Mouse (Mus musculus) kidney, embryonic 14.5 days (tissue): ENCODE results near the gene Wdr70. TPM values are rescaled to one million over a fixed set of nuclear protein-coding genes. Genes with fewer than 3 reads are reported as not detected.

Source experiments
- ATAC-seq: fragments of 200-750 bp; cut with Nextera tagmentation; 2 replicates; pipeline ENCODE4 v1.8.0; 2017; ENCODE audit warnings: moderate number of reproducible peaks, mild to moderate bottlenecking, moderate TSS enrichment, moderate library complexity; ENCODE audit not compliant: low FRiP score, low TSS enrichment
- H3K27ac ChIP-seq: fragments of 300-500 bp; sonication (generic); 2 replicates; pipeline ENCODE4 v1.5.1; 2014; ENCODE audit warnings: low read depth, mild to moderate bottlenecking, low read length, moderate library complexity, mixed read lengths
- H3K27me3 ChIP-seq: fragments of 300-500 bp; sonication (generic); 2 replicates; pipeline ENCODE4 v1.6.1; 2014; ENCODE audit warnings: mild to moderate bottlenecking, low read length; ENCODE audit not compliant: control insufficient read depth, insufficient read depth
- H3K36me3 ChIP-seq: fragments of 300-500 bp; sonication (generic); 2 replicates; pipeline ENCODE4 v1.6.1; 2014; ENCODE audit warnings: low read length, mixed read lengths; ENCODE audit not compliant: control insufficient read depth, insufficient read depth
- H3K4me1 ChIP-seq: fragments of 300-500 bp; sonication (generic); 2 replicates; pipeline ENCODE4 v1.6.1; 2014; ENCODE audit warnings: low read length, mixed read lengths; ENCODE audit not compliant: control insufficient read depth, insufficient read depth
- H3K4me2 ChIP-seq: fragments of 300-500 bp; sonication (generic); replicated peaks from 2 replicates; pipeline ENCODE4 v1.6.1; 2014; ENCODE audit warnings: low read depth, mild to moderate bottlenecking, low read length
- H3K4me3 ChIP-seq: fragments of 300-500 bp; sonication (generic); 2 replicates; pipeline ENCODE4 v1.5.1; 2014; ENCODE audit warnings: mild to moderate bottlenecking, low read length
- H3K9ac ChIP-seq: fragments of 300-500 bp; sonication (generic); 2 replicates; pipeline ENCODE4 v1.6.1; 2014; ENCODE audit warnings: low read depth, mild to moderate bottlenecking, low read length, moderate library complexity
- H3K9me3 ChIP-seq: fragments of 300-500 bp; sonication (generic); 2 replicates; pipeline ENCODE4 v1.6.1; 2016; ENCODE audit warnings: low read length; ENCODE audit not compliant: control insufficient read depth
- WGBS: fragments of 180-500 bp; shearing (Covaris S2); extraction: QIAGEN DNeasy Blood & Tissue Kit; methylation state at CpG from one replicate; pipeline ENCODE4 v1.1.7; 2014; 5-methylcytosine and 5-hydroxymethylcytosine counted together
- polyA plus RNA-seq: library from polyadenylated mRNA; unstranded; fragments of >200 nt; fragmentation: Nextera tagmentation; extraction: Ambion mirVana; gene quantifications from 2 replicates; pipeline ENCODE4 v1.2.1, GENCODE M21; 2014

The Wdr70 gene
- polyA plus RNA-seq, 1 experiment from 2014 or later, result 64.1 TPM

DNA sequence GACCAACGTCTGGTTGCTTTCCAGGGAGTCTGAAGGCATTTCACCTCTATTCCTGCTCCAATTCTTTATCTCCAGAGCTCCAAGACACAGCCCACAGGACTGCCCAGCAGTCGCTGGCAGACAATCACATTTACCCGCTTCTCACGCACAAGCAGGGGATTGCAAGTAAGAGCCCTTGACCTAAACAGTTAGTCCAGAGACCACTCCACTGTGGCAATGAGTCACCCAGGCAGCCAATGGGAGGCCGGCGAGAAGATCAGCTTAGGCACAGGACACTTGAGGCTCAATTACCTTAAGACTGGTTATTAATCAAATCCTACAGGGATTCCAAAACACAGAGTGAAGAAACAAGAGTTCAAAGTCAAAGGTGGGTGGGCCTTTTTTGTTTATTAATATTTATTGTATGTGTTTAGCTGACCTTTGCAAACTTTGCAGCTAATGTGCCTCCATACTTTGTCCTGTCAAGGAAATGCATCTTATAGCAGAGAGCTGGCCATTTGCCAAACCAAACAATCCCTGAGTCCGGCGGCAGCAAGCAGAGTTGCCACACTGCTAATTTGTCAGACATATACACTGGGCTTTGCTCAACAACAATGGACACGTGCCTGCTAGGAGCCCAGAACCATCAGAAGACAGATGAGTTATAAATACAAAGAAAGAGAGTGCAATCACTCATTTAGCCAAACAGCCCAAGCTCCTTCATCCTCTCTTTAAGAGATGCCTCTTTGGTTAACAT lies 207.3 kb downstream of the Wdr70 start:
- Histone ChIP-seq H3K4me2 (no peak overlapping the region), H3K27ac (no peak overlapping the region), H3K4me1 (peaks cover 17% of the 10 kb centered on the region; the same call in 1 of the 2 replicates), H3K9ac (no peak overlapping the region), H3K36me3 (no peaks in the 10 kb centered on the region), H3K4me3 (no peak overlapping the region), H3K9me3 (no peaks in the 10 kb centered on the region), H3K27me3 (no peaks in the 10 kb centered on the region)
- ATAC-seq, result peak; percentile 66; the same call in 1 of the 2 replicates
- WGBS, result 33% methylated on average over 9 of the region's 9 CpGs

DNA sequence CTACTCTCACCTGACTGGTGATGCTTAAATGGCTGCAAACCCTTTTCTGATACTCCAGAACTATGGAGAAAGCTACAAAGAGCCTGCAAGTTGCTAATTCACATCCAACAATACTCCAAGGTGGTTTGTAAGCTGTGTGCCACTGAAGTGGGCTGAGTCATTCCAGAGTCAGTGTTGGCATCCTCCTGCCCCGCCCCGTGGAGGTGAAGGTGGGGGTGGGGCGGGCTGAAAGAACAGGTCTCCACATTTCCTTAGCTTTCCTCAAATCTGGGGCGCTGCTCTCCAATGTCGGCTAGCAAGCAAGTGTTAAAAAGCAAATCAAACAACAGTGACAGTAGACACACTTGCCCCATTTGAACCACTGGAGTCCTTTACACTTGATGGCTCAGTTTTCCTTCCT lies 208.7 kb downstream of the Wdr70 start:
- H3K27ac ChIP-seq, result no peak overlapping the region
- 66% methylated on average over 5 of the region's 5 CpGs for WGBS
- H3K27me3 ChIP-seq, result no peaks in the 10 kb centered on the region
- H3K4me1 ChIP-seq, result peaks cover 17% of the 10 kb centered on the region; the same call in 1 of the 2 replicates
- no peaks in the 10 kb centered on the region for H3K36me3 ChIP-seq
- H3K9me3 ChIP-seq, result no peaks in the 10 kb centered on the region
- no peak for ATAC-seq
- no peak overlapping the region for H3K4me3 ChIP-seq
- no peak overlapping the region for H3K9ac ChIP-seq
- H3K4me2 ChIP-seq, result no peak overlapping the region

DNA sequence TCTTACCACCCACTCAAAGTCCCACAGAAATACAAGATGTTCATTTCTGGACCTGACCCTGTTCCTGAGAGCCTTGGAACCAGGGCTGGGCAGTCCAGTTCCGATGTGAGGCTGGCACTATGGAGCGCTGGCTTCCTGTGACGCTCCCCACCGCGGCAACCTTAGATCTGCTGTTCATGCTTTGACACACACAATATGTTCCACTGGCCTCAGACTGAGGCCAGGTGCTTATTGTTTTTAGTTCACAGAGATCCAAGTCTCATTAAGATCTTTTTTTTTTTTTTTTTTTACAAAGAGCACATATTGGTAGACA lies 209.7 kb downstream of the Wdr70 start:
- H3K36me3 ChIP-seq, result no peaks in the 10 kb centered on the region; the same call in 1 of the 2 replicates

DNA sequence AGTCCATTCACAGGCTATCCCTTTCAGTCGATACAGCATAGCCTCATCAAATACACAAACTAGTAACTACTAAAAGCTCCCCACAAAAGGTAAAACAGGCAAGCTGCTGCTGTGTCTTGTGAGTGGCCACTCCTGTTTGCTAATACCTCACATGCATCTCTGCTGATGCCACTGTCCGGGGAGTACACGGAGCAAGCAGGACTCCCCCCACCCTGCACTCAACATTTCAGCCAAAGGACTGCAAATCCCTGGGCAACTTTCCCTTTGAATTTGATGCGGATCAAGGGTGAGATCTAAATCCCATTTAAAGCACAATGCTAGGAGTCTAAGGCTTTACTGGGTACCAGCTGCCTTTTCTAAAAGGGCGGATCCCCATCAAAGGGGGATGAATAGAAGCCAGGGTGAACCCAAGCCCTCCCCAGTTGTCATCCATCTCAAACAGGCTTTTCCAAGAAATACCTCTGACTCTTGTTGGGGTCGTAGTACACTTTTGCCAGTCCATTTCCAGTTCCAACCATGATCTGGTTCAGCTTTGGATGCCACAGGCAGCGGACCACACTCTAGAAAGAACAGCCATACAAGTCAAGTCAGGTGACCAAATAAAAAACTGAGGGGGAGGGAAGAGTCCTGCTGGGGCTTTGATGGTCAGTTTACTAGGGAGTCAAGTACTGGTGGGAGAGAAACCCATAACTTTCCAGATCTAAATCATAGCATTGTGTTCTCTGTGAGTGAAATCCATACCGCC lies 210.2 kb downstream of the Wdr70 start:
- H3K4me2 ChIP-seq, result no peak overlapping the region
- H3K36me3 ChIP-seq, result peaks cover 4% of the 10 kb centered on the region; the same call in 1 of the 2 replicates
- no peak overlapping the region for H3K27ac ChIP-seq
- no peak overlapping the region for H3K4me3 ChIP-seq
- no peaks in the 10 kb centered on the region for H3K9me3 ChIP-seq
- peaks cover 20% of the 10 kb centered on the region; the same call in 1 of the 2 replicates for H3K4me1 ChIP-seq
- H3K27me3 ChIP-seq, result no peaks in the 10 kb centered on the region
- 79% methylated on average over 8 of the region's 8 CpGs for WGBS
- H3K9ac ChIP-seq, result no peak overlapping the region
- ATAC-seq, result 0 out of 2 replicates have a peak, but pooled peaks have one; percentile 45

More for the DNA sequence above, 209.7 kb downstream of the Wdr70 start:
- no peaks in the 10 kb centered on the region for H3K27me3 ChIP-seq
- peaks cover 20% of the 10 kb centered on the region; the same call in 1 of the 2 replicates for H3K4me1 ChIP-seq
- no peak overlapping the region for H3K27ac ChIP-seq
- H3K4me3 ChIP-seq, result no peak overlapping the region
- 34% methylated on average over 5 of the region's 5 CpGs for whole genome bisulfite sequencing
- H3K4me2 ChIP-seq, result no peak overlapping the region
- no peak for ATAC-seq
- no peak overlapping the region for H3K9ac ChIP-seq
- no peaks in the 10 kb centered on the region for H3K9me3 ChIP-seq

DNA sequence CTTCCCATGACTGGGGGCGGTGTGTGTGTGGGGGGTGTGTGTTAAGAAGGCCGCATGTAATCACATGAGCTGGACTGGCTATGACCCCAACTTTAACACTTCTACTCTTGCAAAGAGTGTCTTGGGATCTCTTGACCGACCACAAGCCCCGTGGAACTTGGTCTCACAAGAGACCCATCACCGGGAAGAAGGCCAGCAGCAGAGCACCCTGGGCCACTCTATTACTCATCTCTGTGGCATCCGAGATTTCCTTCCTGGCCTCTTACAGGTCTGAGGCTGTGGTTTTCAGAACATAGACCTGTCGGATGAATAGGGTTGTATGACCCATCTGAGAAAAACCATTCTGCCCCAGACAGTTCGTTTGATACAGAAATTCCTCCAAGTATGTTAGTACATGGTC lies 212.4 kb downstream of the Wdr70 start:
- no peak overlapping the region for H3K4me2 ChIP-seq
- no peaks in the 10 kb centered on the region for H3K27me3 ChIP-seq
- H3K27ac ChIP-seq, result no peak overlapping the region
- H3K9ac ChIP-seq, result no peak overlapping the region
- H3K4me1 ChIP-seq, result peaks cover 19% of the 10 kb centered on the region; the same call in 1 of the 2 replicates
- no peak overlapping the region for H3K4me3 ChIP-seq
- peaks cover 6% of the 10 kb centered on the region; the same call in 1 of the 2 replicates for H3K36me3 ChIP-seq
- no peaks in the 10 kb centered on the region for H3K9me3 ChIP-seq
- ATAC-seq, result no peak
- 86% methylated on average over 8 of the region's 8 CpGs for WGBS

DNA sequence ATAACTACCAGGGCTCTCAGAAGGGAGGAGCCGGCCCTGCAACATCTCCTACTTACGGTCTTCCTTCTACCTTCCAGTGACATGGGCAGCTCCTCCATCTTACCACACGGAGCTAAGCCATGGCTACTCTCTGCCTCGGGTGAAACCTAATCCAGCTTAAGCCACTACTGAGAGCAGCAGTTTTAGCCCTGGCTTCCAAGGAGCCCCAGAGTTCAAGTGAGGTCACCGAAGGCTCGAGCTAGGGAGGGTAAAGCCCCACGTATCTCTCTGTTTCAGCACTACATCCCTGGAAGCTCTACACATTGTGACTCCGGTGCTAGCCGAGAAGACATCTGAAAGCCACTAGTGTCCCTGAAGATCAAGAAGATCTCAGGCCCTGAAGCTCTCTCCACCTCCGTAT lies 213.9 kb downstream of the Wdr70 start:
- 37% methylated on average over 10 of the region's 10 CpGs for WGBS
- Histone ChIP-seq H3K9me3 (no peaks in the 10 kb centered on the region), H3K4me2 (no peak overlapping the region), H3K27ac (no peak overlapping the region), H3K4me3 (no peak overlapping the region), H3K4me1 (peaks cover 15% of the 10 kb centered on the region; the same call in 1 of the 2 replicates), H3K36me3 (peaks cover 6% of the 10 kb centered on the region; the same call in 1 of the 2 replicates), H3K27me3 (no peaks in the 10 kb centered on the region), H3K9ac (no peak overlapping the region)
- ATAC-seq, result no peak

DNA sequence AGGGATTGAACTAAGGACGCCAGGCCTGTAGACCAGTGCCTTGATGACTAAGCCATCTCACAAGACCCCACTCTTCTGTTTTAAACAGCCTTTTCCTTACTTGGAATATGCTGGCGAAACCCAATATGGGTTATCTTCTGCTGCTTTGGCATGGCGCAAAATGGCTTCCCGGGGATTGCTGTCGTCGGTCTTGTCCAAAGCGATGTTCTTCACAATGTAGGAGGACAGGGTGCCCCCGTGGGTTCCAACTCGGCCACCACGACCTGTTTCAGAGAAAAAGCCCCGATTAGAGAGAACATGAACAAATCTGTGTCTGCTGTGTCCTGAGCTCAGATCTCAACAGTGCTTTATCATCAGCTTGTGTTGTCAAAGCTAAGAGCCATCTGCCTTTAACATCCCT lies 214.8 kb downstream of the Wdr70 start:
- Histone ChIP-seq H3K9me3 (no peaks in the 10 kb centered on the region), H3K36me3 (peaks cover 6% of the 10 kb centered on the region; the same call in 1 of the 2 replicates), H3K4me1 (peaks cover 8% of the 10 kb centered on the region; the same call in 1 of the 2 replicates), H3K4me2 (no peak overlapping the region), H3K4me3 (no peak overlapping the region), H3K9ac (no peak overlapping the region), H3K27me3 (no peaks in the 10 kb centered on the region), H3K27ac (no peak overlapping the region)
- 93% methylated on average over 11 of the region's 11 CpGs for WGBS
- ATAC-seq, result no peak

DNA sequence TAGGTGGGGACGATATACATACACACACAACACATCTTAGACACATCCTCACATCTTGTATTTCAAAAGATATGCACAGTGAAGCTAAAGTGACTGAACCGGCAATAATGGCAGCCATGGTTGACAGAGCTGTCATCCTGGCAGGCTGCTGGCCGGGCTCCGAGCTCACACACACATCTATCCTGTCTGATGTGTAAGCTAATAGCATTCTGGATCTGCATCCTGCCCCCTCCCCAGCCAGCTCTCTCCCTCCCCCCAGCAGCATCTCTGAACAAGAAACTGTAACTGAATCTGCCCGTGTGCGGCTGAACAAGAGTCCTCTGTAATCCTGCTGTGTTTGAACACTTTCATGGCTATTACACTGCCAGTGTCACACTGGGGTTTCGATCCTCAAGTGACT lies 219.1 kb downstream of the Wdr70 start:
- peak; percentile 78 for ATAC-seq
- H3K27ac ChIP-seq, result no peak overlapping the region
- no peak overlapping the region for H3K9ac ChIP-seq
- H3K4me3 ChIP-seq, result no peak overlapping the region
- no peak overlapping the region for H3K4me2 ChIP-seq
- no peaks in the 10 kb centered on the region for H3K27me3 ChIP-seq
- H3K9me3 ChIP-seq, result no peaks in the 10 kb centered on the region
- H3K36me3 ChIP-seq, result peaks cover 6% of the 10 kb centered on the region; the same call in 1 of the 2 replicates
- 0 out of 2 replicates have a peak, but pooled peaks cover under 1% of the 10 kb centered on the region for H3K4me1 ChIP-seq
- WGBS, result 48% methylated on average over 7 of the region's 7 CpGs

DNA sequence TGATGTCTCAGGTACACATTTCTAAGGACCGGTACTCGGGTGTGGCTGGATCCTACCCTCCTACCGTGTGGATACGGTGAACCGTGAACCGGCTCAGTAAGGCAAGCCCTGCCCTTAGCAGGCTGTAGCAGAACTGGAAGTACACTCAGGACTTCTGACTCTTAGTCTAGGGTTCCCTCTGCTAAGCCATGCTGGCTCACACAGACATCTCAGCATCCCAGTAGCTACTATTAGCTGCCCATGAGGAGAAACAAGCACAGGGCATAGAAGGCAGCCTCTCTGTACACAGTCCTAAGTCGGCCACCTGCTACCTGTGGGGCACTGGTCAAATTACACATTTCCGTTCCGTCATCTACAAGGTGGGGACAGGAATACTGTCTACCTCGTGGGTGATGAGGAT lies 220.1 kb downstream of the Wdr70 start:
- Histone ChIP-seq H3K4me3 (no peak overlapping the region), H3K36me3 (peaks cover 3% of the 10 kb centered on the region; the same call in 1 of the 2 replicates), H3K9ac (no peak overlapping the region), H3K4me2 (no peak overlapping the region), H3K4me1 (no peaks in the 10 kb centered on the region), H3K27ac (no peak overlapping the region), H3K27me3 (no peaks in the 10 kb centered on the region), H3K9me3 (no peaks in the 10 kb centered on the region)
- ATAC-seq, result no peak
- 78% methylated on average over 10 of the region's 10 CpGs for WGBS
